In genomic region chr4:83055444-83055843, GRCm38 (mm10) we compare ENCODE assay signal across 31 mouse cellular contexts. TPM values are rescaled to one million over a fixed set of nuclear protein-coding genes. Genes with fewer than 3 reads are reported as not detected.
DNase-seq lines count a peak whose midpoint lies in the region; ATAC-seq and TF ChIP-seq lines count a peak whose summit lies in the region.
"Had no signal": no experiment of that assay in that cellular context is flagged by ENCODE, and none has a peak within 500 bp of the region (broad histone marks: within the 10 kb centered on the region; RNA-seq: fewer than 3 reads in every experiment).

No protein-coding gene starts in this region.

- TF ChIP-seq CTCF in thymus, adult 2 months (IDR thresholded peaks at IDR 0.05; ENCODE audit: borderline replicate concordance, control insufficient read depth, extremely low read depth, insufficient read depth, low read length, poor library complexity): no peak

- no peaks in the 10 kb centered on the region; the same call in 1 of the 2 replicates for H3K9me3 ChIP-seq in forebrain, embryonic 10.5 days
- H3K9me3 ChIP-seq in forebrain, embryonic 14.5 days (replicated peaks; ENCODE audit: control insufficient read depth, low read length): no peaks in the 10 kb centered on the region
- no peaks in the 10 kb centered on the region for H3K9me3 ChIP-seq in limb, embryonic 11.5 days (ENCODE audit: control insufficient read depth, low read length)
- H3K9me3 ChIP-seq: embryonic facial prominence, embryonic 12.5 days; embryonic facial prominence, embryonic 15.5 days; forebrain, embryonic 12.5 days; heart, embryonic 10.5 days; hindbrain, embryonic 13.5 days had no signal

- no peak overlapping the region for H3K27ac ChIP-seq in forebrain, embryonic 10.5 days
- H3K27ac ChIP-seq in forebrain, embryonic 14.5 days (ENCODE audit: low read depth, low read length): no peak overlapping the region
- H3K27ac ChIP-seq in limb, embryonic 11.5 days (replicated peaks; ENCODE audit: low read depth, low read length): no peak overlapping the region
- H3K27ac ChIP-seq in thymus, adult 2 months (ENCODE audit: control insufficient read depth, insufficient read depth, low read length): no peak overlapping the region
- H3K27ac ChIP-seq: embryonic facial prominence, embryonic 12.5 days; embryonic facial prominence, embryonic 15.5 days; forebrain, embryonic 12.5 days; heart, embryonic 10.5 days; hindbrain, embryonic 10.5 days; hindbrain, embryonic 13.5 days; hindbrain, postnatal 0 days had no signal

- no peak for ATAC-seq in forebrain, embryonic 14.5 days
- ATAC-seq in granulocyte monocyte progenitor cell, adult 5-6 weeks (replicated peaks; ENCODE audit: poor library complexity, severe bottlenecking): peak; percentile 21
- no peak for ATAC-seq in limb, embryonic 11.5 days (ENCODE audit: insufficient number of reproducible peaks, low FRiP score, low TSS enrichment, low read depth)
- ATAC-seq: forebrain, embryonic 16.5 days; hindbrain, postnatal 0 days; inflammation-experienced regulatory T-cells, adult 6 months; intestine, embryonic 16.5 days; Patski had no signal

- H3K4me3 ChIP-seq in forebrain, embryonic 10.5 days: no peak overlapping the region
- no peak overlapping the region for H3K4me3 ChIP-seq in forebrain, embryonic 14.5 days (ENCODE audit: low read depth, low read length)
- no peak overlapping the region for H3K4me3 ChIP-seq in limb, embryonic 11.5 days (ENCODE audit: low read depth, low read length)
- H3K4me3 ChIP-seq in thymus, adult 2 months (ENCODE audit: control insufficient read depth, insufficient read depth, low read length): no peak overlapping the region
- H3K4me3 ChIP-seq: embryonic facial prominence, embryonic 12.5 days; embryonic facial prominence, embryonic 15.5 days; forebrain, embryonic 12.5 days; heart, embryonic 10.5 days; hindbrain, embryonic 10.5 days; hindbrain, embryonic 13.5 days had no signal

- H3K27me3 ChIP-seq in forebrain, embryonic 10.5 days (ENCODE audit: poor library complexity, severe bottlenecking): peaks cover 12% of the 10 kb centered on the region
- no peaks in the 10 kb centered on the region for H3K27me3 ChIP-seq in forebrain, embryonic 14.5 days (replicated peaks; ENCODE audit: control insufficient read depth, insufficient read depth, low read length)
- no peaks in the 10 kb centered on the region for H3K27me3 ChIP-seq in limb, embryonic 11.5 days (ENCODE audit: control insufficient read depth, insufficient read depth, low read length)
- no peaks in the 10 kb centered on the region for H3K27me3 ChIP-seq in thymus, adult 2 months (ENCODE audit: control insufficient read depth, insufficient read depth, low read length)
- H3K27me3 ChIP-seq: CH12.LX; embryonic facial prominence, embryonic 12.5 days; embryonic facial prominence, embryonic 15.5 days; Patski had no signal

- TF ChIP-seq POLR2A in thymus, adult 2 months (IDR thresholded peaks at IDR 0.05; ENCODE audit: control insufficient read depth, extremely low read depth, insufficient read depth, low read length, poor library complexity): no peak

- 72% methylated on average over 2 of the region's 2 CpGs for WGBS in forebrain, embryonic 10.5 days
- 74% methylated on average over 2 of the region's 2 CpGs for WGBS in forebrain, embryonic 14.5 days
- WGBS in limb, embryonic 11.5 days: 73% methylated on average over 2 of the region's 2 CpGs
- 15% methylated on average over 2 of the region's 2 CpGs for WGBS in thymus, adult 2 months

- DNase-seq in forebrain, embryonic 10.5 days (ENCODE audit: extremely low spot score, low spot score): peak; percentile 4
- no peak for DNase-seq in forebrain, embryonic 14.5 days (ENCODE audit: low spot score)
- DNase-seq in 416B (ENCODE audit: low read depth): peak; percentile 67
- DNase-seq in limb, embryonic 11.5 days (ENCODE audit: low spot score): peak; percentile 19
- DNase-seq in thymus, adult 2 months: no peak
- DNase-seq in spleen, postnatal 14 days (ENCODE audit: low spot score in 2 of 2): no peak
- DNase-seq in adrenal gland, adult 18-20 months (ENCODE audit: low spot score in 2 of 2): no peak
- DNase-seq: adrenal gland, adult 8-10 months; adrenal gland, postnatal 25 days; B cell, adult 2 months; cerebellum, adult 11-12 months; cerebellum, adult 8-10 months; cerebellum, postnatal 10 days; cerebellum, postnatal 36 days; gastrocnemius, postnatal 10 days; gastrocnemius, postnatal 36 days; heart, adult 18-20 months had no signal

- H3K4me2 ChIP-seq in forebrain, embryonic 14.5 days (ENCODE audit: low read length): no peak overlapping the region
- H3K4me2 ChIP-seq in limb, embryonic 11.5 days (ENCODE audit: low read depth, severe bottlenecking): no peak overlapping the region
- H3K4me2 ChIP-seq: embryonic facial prominence, embryonic 12.5 days; embryonic facial prominence, embryonic 15.5 days; forebrain, embryonic 12.5 days; hindbrain, embryonic 13.5 days had no signal

- peaks cover 32% of the 10 kb centered on the region for H3K4me1 ChIP-seq in forebrain, embryonic 10.5 days
- peaks cover 5% of the 10 kb centered on the region for H3K4me1 ChIP-seq in forebrain, embryonic 14.5 days (ENCODE audit: control insufficient read depth, insufficient read depth, low read length)
- H3K4me1 ChIP-seq in limb, embryonic 11.5 days (ENCODE audit: control insufficient read depth, insufficient read depth, low read length): peaks cover 14% of the 10 kb centered on the region; the same call in 1 of the 2 replicates
- no peaks in the 10 kb centered on the region for H3K4me1 ChIP-seq in thymus, adult 2 months (replicated peaks; ENCODE audit: control insufficient read depth, insufficient read depth, low read length)

- no peaks in the 10 kb centered on the region for H3K36me3 ChIP-seq in forebrain, embryonic 10.5 days (replicated peaks)
- H3K36me3 ChIP-seq in forebrain, embryonic 14.5 days (ENCODE audit: control insufficient read depth, insufficient read depth, low read length): no peaks in the 10 kb centered on the region
- H3K36me3 ChIP-seq in limb, embryonic 11.5 days (ENCODE audit: control insufficient read depth, insufficient read depth, low read length): no peaks in the 10 kb centered on the region
- H3K36me3 ChIP-seq in thymus, adult 2 months (ENCODE audit: control insufficient read depth, insufficient read depth, low read length): no peaks in the 10 kb centered on the region
- H3K36me3 ChIP-seq: embryonic facial prominence, embryonic 12.5 days; embryonic facial prominence, embryonic 15.5 days; forebrain, embryonic 12.5 days; G1E; heart, embryonic 10.5 days; hindbrain, embryonic 10.5 days; hindbrain, embryonic 13.5 days had no signal

- no peak overlapping the region for H3K9ac ChIP-seq in forebrain, embryonic 14.5 days (ENCODE audit: low read length)
- H3K9ac ChIP-seq in limb, embryonic 11.5 days (ENCODE audit: low read length): no peak overlapping the region
- H3K9ac ChIP-seq: embryonic facial prominence, embryonic 12.5 days; embryonic facial prominence, embryonic 15.5 days; forebrain, embryonic 12.5 days; hindbrain, embryonic 13.5 days had no signal

RNA-seq across cellular contexts. Expression of gene Frem1, which starts 3.3 kb away (rescaled TPM):
- polyA plus RNA-seq in forebrain, embryonic 10.5 days (2016; fragmentation: Nextera tagmentation; extraction: Ambion mirVana): 6.2 and 7.2 TPM in 2 replicates
- 1.9 and 2.2 TPM in 2 replicates for polyA plus RNA-seq in forebrain, embryonic 14.5 days (2014; fragmentation: Nextera tagmentation; extraction: Ambion mirVana)
- total RNA-seq in granulocyte monocyte progenitor cell, adult 5-6 weeks (2014; fragmentation: Nextera tagmentation): not detected in 2 replicates
- total RNA-seq in granulocyte monocyte progenitor cell, adult 5-6 weeks (2017): not detected in 2 replicates
- polyA plus RNA-seq in limb, embryonic 11.5 days (2014; fragmentation: Nextera tagmentation; extraction: Ambion mirVana): 15.1 and 18.0 TPM in 2 replicates
- 0.19 and 0.24 TPM in 2 replicates for polyA plus RNA-seq in thymus, adult 2 months (2012; rRNA removed)
- under 1 TPM; 0.54 to 0.56 TPM for total RNA-seq in adrenal gland, adult 18-20 months (2021)
- total RNA-seq: CH12.LX had no signal
- polyA plus RNA-seq: inflammation-experienced regulatory T-cells, adult 6 months had no signal

Comparison
In these comparisons a context has a peak if more than half of its experiments do, and no peak if none do; other contexts are left out.
1. DNase-seq: peak in forebrain, embryonic 10.5 days (single experiment), 416B (single experiment) and limb, embryonic 11.5 days (single experiment); none in forebrain, embryonic 14.5 days (single experiment), thymus, adult 2 months (single experiment), spleen, postnatal 14 days (0 of 2) and adrenal gland, adult 18-20 months (0 of 2).